Mouse (Mus musculus): ENCODE results near the gene Wnt9a.
"Not testable (repeated sequence)": the region's sequence is repeated elsewhere in the genome, so short reads cannot be mapped to it uniquely, and the experiment has no call there.

Wnt9a gene

GRCm38 (mm10) chr11:59306461-59307421, at the start of gene Wnt9a:
Wnt9a (plus strand) TSS chr11:59306928.
- peak in 1 of 2 experiments; percentile 58 for DNase-seq (ENCODE audit: low spot score in 2 of 2)

GRCm38 (mm10) chr11:59259647-59260046, 47.1 kb upstream of the Wnt9a start:
- DNase-seq (ENCODE audit: low spot score in 2 of 2), result no peak

GRCm38 (mm10) chr11:59260706-59261493, 45.8 kb upstream of the Wnt9a start:
- no peak for DNase-seq (ENCODE audit: low spot score in 2 of 2)

- no peak for DNase-seq (ENCODE audit: low spot score in 2 of 2)
These were observed 44.4 kb upstream of the Wnt9a start for GRCm38 (mm10) chr11:59262308-59262707.

DNA sequence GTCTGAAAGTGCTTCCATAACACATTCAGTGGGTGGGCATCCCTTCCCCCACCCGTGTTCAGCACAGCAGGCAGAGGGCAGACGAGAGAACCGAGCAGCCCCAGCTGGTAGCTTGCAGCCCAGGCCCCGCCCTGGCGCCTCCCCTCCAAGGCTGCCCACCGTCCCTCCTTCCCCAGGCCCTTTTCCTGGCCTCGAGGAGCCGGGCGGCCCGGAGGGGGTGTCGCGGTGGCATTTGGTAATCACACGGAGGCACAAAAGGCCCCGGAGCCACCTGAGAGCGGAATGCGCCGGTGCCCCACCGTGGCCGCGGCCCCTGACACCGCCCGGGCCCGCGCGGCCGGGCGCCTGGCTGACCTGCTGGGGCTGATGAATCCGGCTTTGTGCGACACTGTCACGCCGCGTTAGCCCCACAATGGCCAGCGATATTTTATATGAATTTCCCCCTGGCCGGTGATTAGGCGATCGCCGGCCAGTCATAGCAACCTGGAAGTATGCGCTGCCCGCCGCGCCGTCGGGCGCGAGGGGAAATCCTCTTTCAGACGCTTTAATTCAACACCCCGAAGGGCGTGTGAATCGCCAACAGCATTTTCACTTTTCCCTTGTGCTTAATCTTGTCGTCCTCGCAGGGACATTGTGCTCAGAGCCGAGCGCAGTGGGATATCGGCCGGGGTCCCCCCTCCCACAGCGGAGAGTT, 42.7 kb upstream of the Wnt9a start:
- peak; percentile 73 to 76 for DNase-seq (ENCODE audit: low spot score in 2 of 2)

DNA sequence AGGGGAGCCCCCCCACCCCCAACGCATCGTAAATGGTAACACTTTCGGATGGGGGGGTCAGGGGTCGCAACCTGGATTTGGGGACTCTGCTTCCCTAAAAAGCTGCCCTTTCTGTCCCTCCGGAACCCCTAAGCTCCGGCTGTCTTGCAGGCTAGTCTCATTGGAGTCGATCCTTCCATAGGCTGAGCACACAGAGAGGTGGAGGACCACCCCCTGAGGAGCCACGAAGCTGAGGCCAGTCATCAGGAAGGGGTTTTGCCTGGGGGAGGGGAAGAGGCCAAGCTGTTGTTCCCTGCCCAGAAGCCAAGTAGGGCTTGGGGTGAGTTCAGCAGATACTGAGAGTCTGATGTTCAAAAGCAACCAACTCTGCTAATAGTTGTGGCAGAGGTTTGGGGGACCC, 42.1 kb upstream of the Wnt9a start:
- no peak for DNase-seq (ENCODE audit: low spot score in 2 of 2)

- DNase-seq (ENCODE audit: low spot score in 2 of 2), result no peak
These were observed 41.4 kb upstream of the Wnt9a start for GRCm38 (mm10) chr11:59265154-59265813.

GRCm38 (mm10) chr11:59266727-59267126, 40.0 kb upstream of the Wnt9a start:
- DNase-seq (ENCODE audit: low spot score in 2 of 2), result no peak

DNA sequence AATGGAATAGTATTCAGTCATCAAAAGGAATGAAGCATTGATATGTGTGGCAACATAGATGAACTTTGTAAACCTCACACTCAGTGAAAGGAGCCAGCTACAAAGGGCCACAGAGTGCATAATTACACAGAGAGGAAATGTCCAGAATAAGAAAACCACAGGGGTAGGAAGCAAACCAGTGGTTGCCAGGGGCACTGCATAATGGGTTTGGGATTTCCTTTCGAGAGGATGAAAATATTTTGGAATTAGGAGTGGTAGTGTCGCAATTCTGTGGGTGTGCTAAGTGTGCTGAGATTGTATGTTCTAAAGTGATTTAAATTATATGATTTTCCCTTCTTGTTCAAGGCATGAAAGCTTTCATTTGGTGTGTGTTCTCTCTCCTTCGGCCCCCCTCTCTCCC, 32.5 kb upstream of the Wnt9a start:
- DNase-seq (ENCODE audit: low spot score in 2 of 2), result no peak

- DNase-seq (ENCODE audit: low spot score in 2 of 2), result no peak
These were observed 29.9 kb upstream of the Wnt9a start for GRCm38 (mm10) chr11:59276877-59277276.

DNA sequence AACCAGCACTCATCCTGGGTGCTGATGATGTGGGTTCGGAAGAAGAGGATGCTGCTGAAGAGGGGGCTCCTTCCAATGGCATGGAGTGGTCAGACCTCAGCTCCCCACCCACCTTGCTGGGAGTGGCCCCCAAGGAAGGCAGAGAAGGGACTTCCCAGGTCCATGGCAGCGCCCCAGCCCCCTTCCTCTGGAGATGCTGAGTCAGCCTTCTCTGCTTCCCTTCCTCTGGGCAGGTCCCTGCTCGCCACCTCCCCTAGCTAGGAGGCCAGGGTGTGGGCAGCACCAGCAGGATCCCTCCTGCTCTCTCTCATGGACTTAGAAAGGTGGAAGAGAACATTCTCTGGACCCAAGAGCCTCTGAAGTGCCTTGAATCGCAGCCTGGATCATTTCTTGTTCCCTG, 28.7 kb upstream of the Wnt9a start:
- no peak for DNase-seq (ENCODE audit: low spot score in 2 of 2)

DNA sequence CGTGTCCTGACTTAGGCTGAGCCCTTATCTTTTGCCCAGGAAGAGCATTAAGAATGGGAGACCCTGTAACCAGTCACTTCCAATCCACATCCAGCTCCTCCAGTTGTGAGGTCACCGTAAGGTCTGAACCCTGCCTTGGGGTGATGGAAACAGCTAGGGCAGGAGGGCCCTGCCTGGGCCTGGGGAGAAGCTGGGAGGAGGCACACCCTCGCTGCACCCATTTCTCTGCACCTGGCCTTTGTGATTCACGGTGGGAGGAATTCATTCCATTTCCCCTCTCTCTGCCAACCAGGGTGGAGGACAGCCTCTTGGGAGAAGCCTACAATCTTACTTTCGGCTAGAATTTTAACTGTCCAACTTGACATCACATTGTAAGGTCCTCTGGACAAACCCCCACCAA, 24.6 kb upstream of the Wnt9a start:
- no peak for DNase-seq (ENCODE audit: low spot score in 2 of 2)

- peak; percentile 69 to 75 for DNase-seq (ENCODE audit: low spot score in 2 of 2)
These were observed 23.8 kb upstream of the Wnt9a start for GRCm38 (mm10) chr11:59282933-59283332.

- DNase-seq (ENCODE audit: low spot score in 2 of 2), result no peak
These were observed 22.6 kb upstream of the Wnt9a start for GRCm38 (mm10) chr11:59284146-59284545.

DNA sequence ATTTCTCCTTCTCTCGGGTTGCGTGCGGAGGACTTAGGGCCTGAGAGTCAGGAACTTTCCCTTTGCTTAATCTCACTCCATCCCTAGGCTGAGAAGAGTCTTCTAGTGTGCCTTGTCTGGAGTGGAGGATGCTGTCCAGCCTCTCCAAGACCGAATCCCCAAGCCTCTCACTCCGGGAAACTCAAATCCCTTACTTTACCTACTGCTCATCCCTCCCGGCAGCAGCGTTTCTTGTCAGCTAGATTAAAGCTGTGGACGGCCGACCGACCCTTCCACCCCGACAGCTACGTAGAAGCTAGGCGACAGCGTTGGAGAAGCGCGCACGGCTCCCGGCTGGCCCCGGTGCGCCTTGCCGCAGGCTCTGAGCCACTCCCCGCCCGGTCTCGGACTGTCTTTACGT, 17.0 kb upstream of the Wnt9a start:
- DNase-seq (ENCODE audit: low spot score in 2 of 2), result no peak

DNA sequence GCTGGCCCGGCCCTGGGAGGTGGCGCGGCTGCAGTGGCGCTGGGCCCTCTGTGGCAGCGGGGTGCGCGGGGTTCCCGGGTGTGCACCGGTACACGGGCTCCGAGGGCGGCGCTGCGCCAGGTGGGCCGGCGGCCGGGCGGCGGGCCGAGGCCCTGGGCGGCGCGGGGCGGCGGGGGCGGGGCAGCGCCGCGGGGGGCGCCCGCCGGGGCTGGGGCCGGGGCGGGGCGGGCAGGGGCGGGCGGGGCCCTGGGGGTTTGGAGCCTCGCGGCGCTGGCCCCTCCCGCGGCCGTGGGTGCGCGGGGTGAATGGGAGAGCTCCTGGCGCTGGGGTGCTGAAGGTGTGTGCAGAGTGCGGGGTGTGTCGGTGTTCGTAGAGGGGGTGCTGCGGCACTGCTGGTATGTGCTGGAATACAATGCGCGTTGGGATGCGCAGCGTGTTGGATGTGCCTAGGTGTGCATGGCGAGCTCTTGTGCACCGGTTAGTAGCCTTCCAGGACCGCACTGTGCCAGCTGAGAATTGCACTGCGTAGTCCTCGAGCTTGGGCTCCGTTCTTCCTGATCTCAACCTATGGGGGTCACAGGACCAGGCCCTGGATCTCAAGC, 15.9 kb upstream of the Wnt9a start, which contains the start of gene Wnt3a:
TSS of gene Wnt3a (minus strand) at position 51 of the 602 bp plus-strand sequence.
- DNase-seq (ENCODE audit: low spot score in 2 of 2), result no peak

DNA sequence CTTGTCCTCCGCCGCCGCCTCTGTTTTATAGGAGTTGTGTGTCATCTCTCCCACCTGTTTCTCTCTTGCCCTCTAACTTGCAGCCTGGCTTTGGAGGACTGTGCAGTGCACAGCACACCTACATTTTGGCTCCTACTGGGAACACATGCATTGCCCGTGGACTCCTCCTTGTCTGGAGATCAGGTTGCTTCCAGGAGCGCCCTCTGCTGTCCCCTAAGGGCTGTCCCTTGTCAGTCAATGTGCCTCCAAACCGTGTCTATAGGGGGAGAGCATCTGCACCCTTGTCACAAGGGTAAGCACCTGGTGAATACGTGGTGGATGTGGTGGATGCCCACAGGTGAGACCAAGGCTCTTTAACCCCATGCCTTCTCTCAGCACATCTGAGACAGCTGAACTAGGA, 13.1 kb upstream of the Wnt9a start:
- DNase-seq (ENCODE audit: low spot score in 2 of 2), result peak in 1 of 2 experiments; percentile 64

DNA sequence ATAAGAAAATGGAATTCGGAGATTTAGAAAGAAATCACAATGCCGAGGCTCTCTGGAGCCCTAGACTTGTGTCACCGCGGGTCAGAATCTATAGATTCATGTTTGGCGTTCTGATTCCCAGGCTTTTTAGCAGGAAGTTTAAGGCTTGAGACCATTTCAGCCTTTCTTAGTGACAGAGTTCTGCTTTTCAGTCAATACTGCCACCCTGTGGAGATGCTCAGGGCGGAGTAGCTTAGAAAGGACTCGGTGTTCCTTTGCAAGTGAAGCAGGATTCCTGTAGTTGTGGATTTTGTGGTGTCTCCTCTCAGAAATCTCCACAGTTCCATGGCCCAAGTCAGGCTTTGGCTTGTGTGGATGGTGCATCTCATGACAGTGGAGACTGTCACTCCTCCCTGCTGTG, 8.8 kb upstream of the Wnt9a start:
- DNase-seq (ENCODE audit: low spot score in 2 of 2), result peak; percentile 82 to 83

DNA sequence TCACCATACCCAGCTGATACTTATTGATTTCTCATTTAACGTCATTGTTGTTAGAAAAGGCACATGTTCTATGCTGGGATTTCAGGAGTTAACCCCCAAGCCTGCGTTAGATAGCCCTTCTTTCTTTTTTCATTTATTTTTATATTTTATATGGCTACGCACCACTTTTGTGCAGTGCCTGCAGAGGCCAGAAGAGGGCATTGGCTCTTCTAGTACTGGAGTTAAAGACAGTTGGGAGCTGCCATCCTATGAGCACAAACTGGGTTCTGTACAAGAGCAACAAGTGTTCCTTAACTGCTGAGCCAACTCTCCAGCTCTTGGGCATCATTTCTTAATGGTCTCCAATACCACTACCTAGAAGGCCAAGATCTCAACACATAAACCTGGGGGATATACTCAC, 6.5 kb upstream of the Wnt9a start:
- peak; percentile 48 to 64 for DNase-seq (ENCODE audit: low spot score in 2 of 2)

- DNase-seq (ENCODE audit: low spot score in 2 of 2), result not testable (repeated sequence)
These were observed 5.7 kb upstream of the Wnt9a start for GRCm38 (mm10) chr11:59301053-59301452.

Data from right cerebral cortex, postnatal 10 days (tissue).